Mouse (Mus musculus): ENCODE results near the gene Dock11. TPM values are rescaled to one million over a fixed set of nuclear protein-coding genes. Genes with fewer than 3 reads are reported as not detected.

Dock11 gene
- 151 and 155 TPM in 2 replicates for total RNA-seq (2017)

DNA sequence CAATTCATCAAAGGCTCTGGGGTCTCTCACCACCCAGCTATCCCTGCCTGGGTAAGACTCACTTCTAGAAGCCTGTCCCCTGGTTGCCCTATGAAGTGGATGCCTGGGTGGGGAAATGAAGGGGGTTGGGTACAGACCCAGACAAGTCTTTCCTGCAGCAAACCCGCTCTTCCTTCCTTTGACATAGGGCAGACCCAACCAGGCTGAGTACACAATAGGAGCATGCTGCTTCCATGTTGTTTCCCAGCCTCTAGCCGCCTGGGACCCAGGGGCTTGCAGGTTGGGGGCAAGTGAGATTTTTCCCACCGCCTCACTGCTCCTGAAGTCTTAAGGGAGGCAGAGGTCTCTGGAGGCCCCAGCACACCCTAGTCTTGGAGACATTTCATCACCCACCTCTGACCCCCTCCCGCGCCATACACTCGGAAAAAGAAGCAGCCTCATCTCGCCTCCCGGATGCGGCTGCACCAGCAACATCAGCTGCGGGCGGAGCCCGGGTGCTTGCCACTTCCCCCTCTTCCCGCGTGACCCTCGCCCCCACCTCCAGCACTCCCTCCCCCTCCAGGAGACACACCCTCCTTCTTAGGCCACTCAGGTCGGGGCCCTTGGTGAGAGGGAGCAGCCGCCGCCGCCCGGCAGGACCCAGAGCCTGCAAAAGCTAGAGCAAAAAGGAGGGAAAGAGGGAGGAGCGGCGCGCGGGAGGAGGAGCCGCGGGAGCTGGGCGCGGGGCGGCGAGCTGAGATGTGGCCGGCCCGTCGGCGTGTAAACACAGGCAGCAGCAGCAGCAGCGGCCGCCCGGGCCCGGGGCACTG, at the start of gene Dock11:
TSS of gene Dock11 (plus strand) at position 746 of the 809 bp plus-strand sequence.
- peak; percentile 94 for ATAC-seq (replicated peaks; ENCODE audit: low read depth, poor library complexity, severe bottlenecking)

DNA sequence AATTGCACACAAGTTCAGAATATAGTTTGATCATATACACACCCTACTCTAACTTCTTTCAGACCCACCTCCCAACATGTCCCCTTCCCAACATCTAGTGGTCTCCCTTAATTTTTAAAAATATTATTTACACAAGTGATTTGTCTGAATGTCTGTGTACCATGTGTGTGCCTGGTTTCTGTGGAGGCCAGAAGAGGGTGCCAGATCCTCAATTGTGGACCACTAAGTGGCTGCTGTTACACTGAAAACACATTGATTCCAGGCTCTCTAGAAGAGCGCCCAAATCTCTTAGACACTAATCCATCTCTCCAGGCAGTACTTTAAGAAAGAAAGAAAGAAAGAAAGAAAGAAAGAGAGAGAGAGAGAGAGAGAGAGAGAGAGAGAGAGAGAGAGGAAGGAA, 8.9 kb upstream of the Dock11 start:
- peak; percentile 81 for ATAC-seq (replicated peaks; ENCODE audit: low read depth, poor library complexity, severe bottlenecking)

DNA sequence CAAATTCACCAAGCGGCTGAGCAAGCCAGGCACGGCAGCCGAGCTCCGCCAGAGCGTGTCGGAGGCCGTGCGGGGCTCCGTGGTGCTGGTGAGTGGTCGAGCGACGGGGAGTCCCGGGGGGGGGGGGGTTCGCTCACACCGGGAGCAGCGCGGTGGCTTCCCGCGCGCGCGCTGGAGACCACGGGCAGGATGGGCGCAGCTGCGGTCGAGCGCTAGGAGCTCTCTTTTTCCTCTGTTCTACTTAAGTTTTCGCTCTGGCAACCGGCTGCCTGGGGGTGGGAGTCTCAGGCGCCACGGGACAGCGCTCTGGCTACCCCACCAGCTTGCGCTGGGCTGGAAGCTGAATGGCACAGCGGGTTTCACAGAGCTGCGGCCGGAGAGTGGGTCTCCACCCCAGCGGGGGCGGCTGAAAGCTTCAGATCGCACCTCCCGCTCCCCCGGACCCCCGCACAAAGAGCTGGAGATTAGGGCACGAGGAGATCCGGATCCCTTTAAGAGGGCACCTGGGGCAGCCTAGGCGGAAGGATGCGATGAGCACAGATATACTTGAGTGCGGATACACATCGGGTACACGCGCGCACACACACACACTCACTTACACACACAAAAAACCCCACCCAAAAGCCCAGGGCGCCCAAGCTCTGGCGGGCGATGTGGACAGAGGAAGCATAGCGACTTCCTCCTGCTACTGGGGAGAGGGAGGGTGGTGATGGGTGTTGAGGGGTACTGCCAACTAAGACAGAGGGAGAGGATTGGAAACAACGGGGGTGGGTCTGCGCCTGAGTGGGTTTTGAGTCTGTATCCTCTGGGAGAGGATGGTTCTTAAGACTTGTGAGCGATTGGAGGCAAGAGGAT, 540 bp downstream of the Dock11 start:
- ATAC-seq (replicated peaks; ENCODE audit: low read depth, poor library complexity, severe bottlenecking) = peak; percentile 49

- ATAC-seq (replicated peaks; ENCODE audit: low read depth, poor library complexity, severe bottlenecking) = no peak
These were observed 1.1 kb downstream of the Dock11 start for GRCm38 (mm10) chrX:35889800-35890106.

DNA sequence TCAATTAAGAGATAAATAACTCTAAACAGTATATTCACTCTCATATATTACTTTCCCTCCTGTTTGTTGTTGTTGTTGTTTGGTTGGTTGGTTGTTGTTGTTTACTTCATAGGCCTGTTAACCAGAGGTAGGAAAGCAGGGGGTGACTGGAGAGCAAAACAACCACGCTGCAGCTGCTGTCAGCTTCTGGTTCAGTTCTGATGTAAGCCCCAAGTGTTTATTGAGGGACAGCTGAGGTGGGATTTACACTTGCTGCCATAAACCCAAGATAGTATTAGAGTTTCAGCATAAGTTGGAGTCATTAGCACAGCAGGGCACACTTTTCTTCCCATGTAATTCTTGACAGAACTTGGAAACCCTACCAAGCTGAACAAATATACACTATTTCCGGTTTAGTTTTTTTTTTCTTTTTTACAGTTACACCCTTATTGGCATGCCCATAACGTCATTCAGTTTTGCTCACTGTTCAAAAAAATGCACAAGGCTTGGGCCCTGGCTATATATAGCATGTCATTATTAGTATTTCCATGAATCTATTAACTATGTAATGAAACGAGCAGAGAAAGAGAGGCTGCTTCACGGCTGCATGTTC, 3.0 kb downstream of the Dock11 start:
- ATAC-seq (replicated peaks; ENCODE audit: low read depth, poor library complexity, severe bottlenecking) = no peak

GRCm38 (mm10) chrX:35892377-35892776, 3.7 kb downstream of the Dock11 start:
- no peak for ATAC-seq (replicated peaks; ENCODE audit: low read depth, poor library complexity, severe bottlenecking)

DNA sequence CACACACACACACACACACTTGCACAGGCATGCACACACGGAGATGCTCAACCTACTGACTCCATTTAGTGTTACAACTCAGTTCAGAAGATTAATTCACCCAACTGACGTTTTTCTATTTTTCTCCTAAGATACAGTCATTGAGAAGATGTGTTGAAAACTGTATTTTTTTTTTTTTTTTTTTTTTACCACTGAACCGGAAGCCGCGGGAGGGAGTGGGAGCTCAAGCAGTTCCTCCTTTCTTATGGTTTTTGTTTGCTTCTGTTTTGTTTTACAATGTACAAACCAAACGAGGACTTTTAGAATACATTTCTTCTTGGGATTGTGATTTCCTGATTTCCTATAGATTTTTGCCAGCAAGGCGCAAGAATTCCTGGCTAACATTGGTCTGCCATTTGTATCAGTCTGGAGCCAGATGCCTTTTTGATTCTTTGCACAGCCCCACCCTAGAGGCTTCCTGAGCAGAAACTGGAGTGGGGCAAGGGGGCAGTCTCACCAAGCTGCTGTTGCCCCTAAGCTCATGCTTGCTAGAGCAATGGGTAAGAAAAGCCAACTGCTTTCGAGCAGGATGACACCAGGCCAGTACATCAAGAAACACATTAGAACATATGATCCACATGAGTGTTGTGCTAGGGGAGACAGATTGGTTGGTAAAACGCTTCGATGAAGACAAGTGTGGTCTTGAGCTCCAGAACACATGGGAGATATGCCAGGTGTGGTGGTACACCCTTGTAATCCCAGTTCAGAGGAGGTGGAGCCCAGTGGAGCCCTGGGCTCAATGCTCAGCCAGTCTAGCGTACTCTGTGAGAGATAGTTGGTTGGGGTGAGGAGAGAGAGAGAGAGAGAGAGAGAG, 9.2 kb downstream of the Dock11 start:
- peak; percentile 77 for ATAC-seq (replicated peaks; ENCODE audit: low read depth, poor library complexity, severe bottlenecking)

GRCm38 (mm10) chrX:35898501-35898766, 9.8 kb downstream of the Dock11 start:
- ATAC-seq (replicated peaks; ENCODE audit: low read depth, poor library complexity, severe bottlenecking) = no peak

- ATAC-seq (replicated peaks; ENCODE audit: low read depth, poor library complexity, severe bottlenecking) = no peak
These were observed 15.7 kb downstream of the Dock11 start for GRCm38 (mm10) chrX:35904352-35904751.

DNA sequence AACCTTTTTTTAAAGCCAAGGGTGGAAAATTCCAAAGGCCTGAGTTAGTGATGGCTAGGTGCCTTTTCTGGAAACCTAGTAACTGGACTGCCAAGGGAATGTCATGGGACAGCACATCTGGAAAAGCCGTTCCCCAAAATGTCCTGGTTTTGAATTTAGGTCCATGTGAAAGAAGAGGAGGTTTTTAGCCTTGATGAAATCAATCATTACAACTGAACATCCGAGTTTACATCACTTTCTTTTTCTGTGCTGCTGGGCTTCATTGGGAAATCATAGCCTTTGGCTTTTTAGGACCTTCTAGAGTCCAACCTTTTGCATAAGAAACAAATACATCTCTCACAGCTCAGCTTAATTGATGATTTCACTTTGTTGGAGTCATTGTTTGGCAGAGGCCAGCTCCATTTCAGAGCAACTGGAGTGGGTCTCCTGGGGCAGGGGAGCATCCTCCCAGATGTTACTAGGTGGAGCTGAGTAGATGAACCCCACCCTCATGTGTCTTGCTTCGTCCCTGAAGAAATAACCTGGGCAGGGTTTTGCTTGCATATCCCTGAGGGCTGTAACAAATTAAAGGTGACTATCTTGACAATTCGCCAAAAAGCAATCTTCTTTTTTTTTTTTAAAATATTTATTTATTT, 18.2 kb downstream of the Dock11 start:
- no peak for ATAC-seq (replicated peaks; ENCODE audit: low read depth, poor library complexity, severe bottlenecking)

GRCm38 (mm10) chrX:35919558-35919957, 30.9 kb downstream of the Dock11 start:
- ATAC-seq (replicated peaks; ENCODE audit: low read depth, poor library complexity, severe bottlenecking) = no peak

- no peak for ATAC-seq (replicated peaks; ENCODE audit: low read depth, poor library complexity, severe bottlenecking)
These were observed 31.5 kb downstream of the Dock11 start for GRCm38 (mm10) chrX:35920096-35920607.

- ATAC-seq (replicated peaks; ENCODE audit: low read depth, poor library complexity, severe bottlenecking) = no peak
These were observed 33.3 kb downstream of the Dock11 start for GRCm38 (mm10) chrX:35921922-35922321.

DNA sequence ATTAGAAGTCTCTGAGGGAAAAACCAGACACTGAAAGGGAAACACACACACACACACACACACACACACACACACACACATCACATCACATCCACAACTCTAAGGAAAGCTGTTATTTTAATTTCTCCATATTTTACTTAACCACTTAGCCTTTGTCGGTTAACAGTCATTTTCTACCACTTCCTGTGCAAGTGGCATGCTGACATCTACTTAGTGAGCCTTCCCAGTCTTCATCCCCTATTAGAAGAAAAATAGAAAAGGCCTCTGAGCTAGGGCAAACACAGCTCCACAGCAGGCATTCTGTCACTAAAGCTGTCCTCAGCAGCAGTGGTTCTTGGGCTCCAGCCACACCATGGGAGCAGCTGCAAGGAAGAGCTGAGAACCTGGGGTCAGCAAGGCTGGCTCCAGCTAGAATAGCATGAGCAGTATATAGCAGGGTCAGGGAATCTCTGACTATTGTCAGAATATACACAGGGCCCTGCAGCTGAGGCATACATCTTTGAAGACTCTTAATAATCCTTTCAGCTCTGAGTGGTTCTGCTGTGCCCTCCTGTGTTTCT, 36.2 kb downstream of the Dock11 start:
- ATAC-seq (replicated peaks; ENCODE audit: low read depth, poor library complexity, severe bottlenecking) = peak; percentile 75

DNA sequence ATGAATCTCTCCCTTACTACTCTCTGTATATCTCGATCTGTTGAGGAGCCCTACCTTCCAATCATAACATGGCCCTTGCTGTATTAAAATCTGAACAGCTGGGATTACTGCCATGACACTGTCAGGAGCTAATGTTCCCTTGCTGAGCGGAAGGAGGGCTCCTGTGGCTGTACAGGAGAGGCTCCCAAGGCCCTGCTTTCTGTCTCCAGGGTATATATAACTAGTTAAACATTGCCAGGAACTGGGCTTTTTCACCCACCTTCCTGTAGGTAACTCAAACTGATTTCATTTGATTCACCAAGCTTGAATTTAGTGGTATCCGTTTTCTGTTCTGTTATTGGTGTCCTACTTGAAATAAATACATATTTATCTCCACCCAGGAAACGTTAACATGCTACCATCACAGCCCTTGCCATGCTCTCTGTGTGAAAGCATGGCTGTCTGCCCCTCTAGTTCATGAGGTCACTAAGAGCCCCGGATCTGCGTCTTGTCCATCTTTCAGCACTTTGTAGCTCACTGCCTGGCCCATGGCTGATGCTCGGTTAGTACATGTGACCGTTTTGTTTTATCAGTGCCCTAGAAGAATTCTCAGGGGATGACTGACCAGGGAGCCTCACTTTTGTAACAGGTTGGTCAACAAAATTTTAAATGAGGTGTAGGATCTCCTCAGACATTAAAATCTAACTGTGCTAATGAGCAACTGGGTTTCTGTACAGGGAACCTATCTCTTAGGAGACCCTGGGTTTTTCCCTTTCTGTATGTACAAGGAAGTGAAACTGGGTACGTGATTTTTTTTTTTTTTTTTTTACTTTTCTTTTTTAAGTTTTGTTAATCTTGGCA, 41.7 kb downstream of the Dock11 start:
- peak; percentile 45; the same call in 1 of the 2 replicates for ATAC-seq (replicated peaks; ENCODE audit: low read depth, poor library complexity, severe bottlenecking)

DNA sequence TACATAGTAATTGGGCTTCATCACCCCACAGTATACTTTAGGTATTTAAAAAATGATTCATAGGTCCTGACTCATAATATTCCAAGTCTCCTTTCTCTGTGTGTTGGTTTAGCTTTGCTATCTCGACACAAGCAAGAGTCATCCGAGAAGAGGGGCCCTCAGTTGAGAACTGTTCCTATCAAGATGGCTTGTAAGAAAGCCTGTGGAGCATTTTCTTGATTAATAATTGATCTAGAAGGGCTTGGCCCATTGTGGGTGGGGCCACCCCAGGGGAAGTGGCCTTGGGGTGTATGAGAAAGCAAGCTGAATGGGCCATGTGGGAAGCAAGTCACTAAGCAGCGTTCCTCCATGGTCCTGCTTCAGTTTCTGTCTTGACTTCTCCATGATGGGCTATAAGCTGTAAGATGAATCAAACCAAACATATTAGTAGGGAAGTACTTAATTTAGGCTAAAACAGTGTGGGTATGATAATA, 42.3 kb downstream of the Dock11 start:
- peak; percentile 45; the same call in 1 of the 2 replicates for ATAC-seq (replicated peaks; ENCODE audit: low read depth, poor library complexity, severe bottlenecking)

DNA sequence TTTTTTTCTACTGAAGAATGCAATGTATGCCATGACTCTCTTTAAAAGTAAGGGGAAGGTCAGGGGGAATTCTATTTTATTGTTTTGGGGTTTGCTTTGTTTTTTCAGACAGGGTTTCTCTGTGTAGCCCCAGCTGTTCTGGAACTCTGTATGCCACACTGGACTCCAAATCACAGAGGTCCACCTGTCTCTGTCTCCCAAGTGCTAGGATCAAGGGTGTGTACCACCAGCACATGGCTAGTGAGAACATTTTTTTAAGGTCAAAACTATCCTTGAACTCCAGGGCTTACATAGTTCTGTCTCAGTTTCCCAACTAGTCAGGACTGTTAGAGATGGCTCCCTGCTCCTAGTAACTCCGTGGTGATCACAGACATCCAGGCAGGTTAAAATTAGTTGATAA, 43.3 kb downstream of the Dock11 start:
- no peak for ATAC-seq (replicated peaks; ENCODE audit: low read depth, poor library complexity, severe bottlenecking)

GRCm38 (mm10) chrX:35932952-35933351, 44.3 kb downstream of the Dock11 start:
- ATAC-seq (replicated peaks; ENCODE audit: low read depth, poor library complexity, severe bottlenecking) = no peak
